Mouse (Mus musculus) c-Kit-positive CD71-positive TER-119-negative erythroid progenitor cells, embryonic 14.5 days (primary cell): ENCODE results near the gene Hcrt.
"Not testable (repeated sequence)": the region's sequence is repeated elsewhere in the genome, so short reads cannot be mapped to it uniquely, and the experiment has no call there.

Source experiments
- DNase-seq: peaks from one replicate; pipeline ENCODE4 v3.0.0-alpha.2; 2013; ENCODE audit warnings: low read depth

Gene Hcrt

GRCm38 (mm10) chr11:100762831-100763230, at the start of gene Hcrt:
Gene Hcrt (minus strand): TSS chr11:100762931.
- DNase-seq, result no peak

DNA sequence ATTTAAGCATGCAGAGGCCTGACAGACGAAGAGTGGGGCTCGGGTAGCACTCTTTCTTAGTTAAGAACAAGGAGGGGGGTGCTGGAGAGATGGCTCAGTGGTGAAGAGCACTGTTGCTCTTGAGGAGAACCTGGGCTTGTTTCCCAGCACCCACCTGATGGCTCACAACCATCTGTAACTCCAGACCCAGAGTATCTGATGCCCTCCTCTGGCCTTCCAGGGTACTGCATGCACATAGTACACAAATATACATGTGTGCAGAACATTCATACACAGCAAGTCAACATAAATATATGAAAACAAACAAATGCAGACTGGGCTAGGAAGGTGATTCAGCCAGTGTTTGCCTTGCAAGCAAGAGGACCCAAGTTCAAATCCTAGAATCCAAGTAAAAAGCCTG, 48.4 kb upstream of the Hcrt start:
- DNase-seq, result no peak

GRCm38 (mm10) chr11:100810516-100810915, 47.8 kb upstream of the Hcrt start:
- DNase-seq, result no peak

DNA sequence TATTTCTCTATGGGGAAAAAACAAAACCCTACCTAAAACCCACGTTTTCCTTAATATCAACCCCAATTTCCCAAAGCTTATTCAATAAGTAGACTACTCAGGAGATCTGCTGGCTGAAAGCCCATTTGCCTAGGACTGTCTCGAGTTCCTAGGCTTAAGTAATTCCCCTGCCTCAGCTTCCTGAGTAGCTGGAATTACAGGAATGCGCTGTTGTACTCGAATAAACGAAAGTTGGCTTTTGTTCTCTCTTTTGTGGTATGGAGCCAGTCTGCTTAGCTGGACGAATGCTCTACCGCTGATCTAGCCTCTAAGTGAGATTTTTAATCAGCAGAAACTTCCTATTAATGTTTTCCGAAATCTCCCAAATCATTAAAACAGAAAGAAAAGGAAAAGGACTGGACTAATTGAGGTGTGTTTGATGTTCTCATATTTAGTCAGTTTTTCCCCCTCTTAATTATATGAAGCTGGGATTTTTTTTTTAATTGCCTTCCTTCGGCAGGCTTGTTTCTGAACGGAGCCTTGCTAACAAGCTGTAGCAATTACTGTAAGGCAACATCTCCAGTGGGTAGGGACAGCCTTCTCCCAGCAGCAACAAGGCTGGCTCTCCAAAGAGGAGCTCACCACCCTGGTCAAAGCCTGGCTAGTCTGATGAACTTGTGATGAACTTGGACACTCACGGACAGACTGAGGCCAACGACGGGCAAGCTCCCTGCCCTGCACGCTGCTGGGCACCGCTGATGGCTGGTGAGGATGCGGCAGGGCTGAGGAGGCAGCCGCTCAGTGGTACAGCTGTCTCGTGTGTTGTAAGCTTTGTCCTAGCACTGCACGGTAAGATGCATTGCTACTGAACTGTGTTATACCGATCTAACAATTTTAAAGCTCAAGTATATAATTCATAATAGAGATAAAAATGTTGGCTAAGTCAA, 43.9 kb upstream of the Hcrt start:
- no peak for DNase-seq

- DNase-seq, result no peak
Observed at GRCm38 (mm10) chr11:100805535-100805934, 42.8 kb upstream of the Hcrt start.

DNA sequence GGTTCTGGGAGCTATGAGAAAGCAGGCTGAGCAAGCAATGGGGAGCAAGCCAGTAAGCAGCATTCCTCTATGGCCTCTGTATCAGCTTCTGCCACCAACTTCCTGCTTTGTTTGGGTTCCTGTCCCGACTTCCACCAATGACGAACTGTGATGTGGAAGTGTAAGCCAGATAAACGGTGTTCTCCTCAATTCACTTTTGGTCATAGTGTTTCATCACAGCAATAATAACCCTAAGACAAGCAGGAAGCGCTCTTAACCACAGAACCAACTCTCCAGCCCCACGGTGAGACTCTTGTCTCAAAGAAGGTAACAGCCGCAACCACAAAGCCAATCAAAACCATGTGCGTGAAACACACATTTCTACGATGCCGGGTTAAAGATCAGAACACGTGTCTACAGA, 41.7 kb upstream of the Hcrt start:
- DNase-seq, result no peak

- DNase-seq, result no peak
Observed at GRCm38 (mm10) chr11:100799426-100799825, 36.7 kb upstream of the Hcrt start.

DNA sequence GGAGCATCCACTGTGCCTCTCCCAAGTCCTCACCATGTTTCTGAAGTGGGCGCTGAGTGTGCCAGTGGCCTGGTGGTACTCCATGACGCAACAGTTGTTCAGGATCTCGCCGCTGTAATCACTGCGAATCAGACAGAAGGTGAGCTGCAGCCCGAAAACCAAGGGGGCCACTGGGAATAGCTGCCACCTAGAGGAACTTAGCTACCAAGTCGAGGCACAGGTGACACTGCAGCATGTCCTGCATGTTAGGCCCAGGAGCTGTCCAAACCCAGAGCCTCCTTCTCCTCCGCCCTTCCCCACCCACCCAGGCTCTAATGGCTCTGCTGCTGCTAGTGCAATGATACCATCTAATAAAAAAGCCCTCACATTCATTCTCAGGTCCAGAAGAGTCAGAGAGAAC, 33.9 kb upstream of the Hcrt start:
- DNase-seq, result no peak

DNA sequence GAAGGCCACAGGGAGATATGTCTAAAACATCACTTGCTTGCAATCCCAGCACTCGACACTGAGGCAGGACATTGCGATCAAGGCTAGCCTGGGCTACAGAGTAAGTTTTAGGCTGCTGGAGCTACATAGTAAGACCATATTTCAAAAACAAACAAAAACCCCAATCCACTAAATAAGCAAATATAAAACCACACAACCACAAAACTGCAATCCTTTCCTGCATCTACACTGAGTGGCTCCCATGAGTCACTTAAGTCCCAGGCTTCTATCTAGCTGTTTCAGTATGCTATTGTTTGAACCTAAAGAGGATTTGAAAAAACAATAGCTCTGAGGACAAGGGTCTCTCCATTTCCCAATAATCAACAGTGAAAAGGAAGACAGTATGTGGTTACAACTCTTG, 32.7 kb upstream of the Hcrt start:
- no peak for DNase-seq

- DNase-seq, result no peak
Observed at GRCm38 (mm10) chr11:100791457-100792049, 28.8 kb upstream of the Hcrt start.

DNA sequence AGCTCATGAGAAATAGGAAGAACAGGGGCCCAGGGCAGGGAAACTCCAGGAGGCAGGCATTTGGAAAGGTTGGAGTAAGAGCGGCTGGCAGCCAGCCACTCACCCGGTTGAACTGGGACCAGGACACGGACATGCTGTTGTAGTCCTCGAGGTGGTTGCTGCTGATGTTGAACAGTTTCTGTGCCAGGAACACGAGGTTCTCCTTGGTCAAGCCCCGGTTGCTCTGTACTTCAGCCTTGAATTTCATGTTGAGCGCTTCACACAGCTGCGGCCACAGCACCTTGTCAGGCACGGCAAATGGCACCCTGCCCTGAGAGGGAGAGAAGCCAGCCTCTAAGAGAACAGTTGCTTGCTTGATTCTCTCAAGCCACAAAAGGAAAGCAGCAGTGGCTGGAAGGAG, 27.9 kb upstream of the Hcrt start:
- not testable (repeated sequence) for DNase-seq

GRCm38 (mm10) chr11:100789702-100790101, 27.0 kb upstream of the Hcrt start:
- DNase-seq, result no peak

DNA sequence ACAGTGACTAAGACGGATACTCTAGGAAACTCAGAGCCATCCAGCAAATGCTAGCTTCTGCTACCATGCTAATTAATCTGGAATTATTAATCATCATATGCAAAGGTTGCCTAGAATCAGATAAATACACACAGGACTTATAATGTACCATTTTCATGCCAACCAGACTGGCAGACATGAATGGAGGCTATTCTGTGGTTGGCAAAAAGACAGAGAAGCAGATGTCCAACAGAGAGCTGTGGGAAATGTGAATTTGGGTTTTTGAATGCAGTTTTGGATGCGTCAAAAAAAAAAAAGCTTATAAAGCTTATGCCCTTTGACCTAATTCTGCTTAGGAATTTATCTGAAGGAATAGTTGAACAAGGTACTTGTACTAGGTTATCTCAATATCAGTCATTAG, 23.0 kb upstream of the Hcrt start:
- no peak for DNase-seq

- DNase-seq, result no peak
Observed at GRCm38 (mm10) chr11:100784286-100784685, 21.6 kb upstream of the Hcrt start.

- DNase-seq, result no peak
Observed at GRCm38 (mm10) chr11:100782568-100782967, 19.8 kb upstream of the Hcrt start.

DNA sequence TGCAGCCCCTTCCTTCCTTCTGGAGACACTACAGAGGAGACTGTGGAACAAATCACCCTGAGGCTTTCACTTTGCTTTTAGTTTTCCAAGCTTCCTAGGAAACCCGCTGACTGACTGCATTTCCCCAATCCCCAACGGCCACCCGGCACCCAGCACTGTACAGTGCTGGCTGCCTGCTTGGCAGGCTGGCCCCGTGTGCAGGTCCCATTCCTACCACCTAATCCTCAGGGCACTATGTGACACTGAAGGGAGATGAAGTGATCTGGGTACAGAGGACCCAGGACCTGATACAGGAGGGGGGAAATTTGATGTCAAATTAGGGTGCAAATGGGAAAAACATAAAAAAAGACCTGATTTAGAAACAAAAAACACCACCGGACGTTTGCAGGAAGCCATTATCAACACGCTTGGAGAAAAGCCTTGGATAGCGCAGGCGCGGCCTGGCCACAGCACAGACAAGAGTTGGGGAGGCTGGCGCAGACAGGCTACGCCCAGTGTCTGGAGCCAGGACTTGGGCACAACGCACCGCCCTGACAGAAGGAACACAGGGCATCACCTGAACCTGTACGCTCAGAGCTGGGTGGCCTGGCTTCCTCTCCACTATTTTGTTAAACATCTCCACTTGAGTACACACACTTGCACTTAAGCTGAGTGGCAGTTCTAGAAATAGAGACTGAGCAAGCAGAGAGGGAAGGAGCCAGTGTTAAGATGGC, 19.2 kb upstream of the Hcrt start:
- DNase-seq, result no peak

GRCm38 (mm10) chr11:100780247-100780646, 17.5 kb upstream of the Hcrt start:
- DNase-seq, result no peak

DNA sequence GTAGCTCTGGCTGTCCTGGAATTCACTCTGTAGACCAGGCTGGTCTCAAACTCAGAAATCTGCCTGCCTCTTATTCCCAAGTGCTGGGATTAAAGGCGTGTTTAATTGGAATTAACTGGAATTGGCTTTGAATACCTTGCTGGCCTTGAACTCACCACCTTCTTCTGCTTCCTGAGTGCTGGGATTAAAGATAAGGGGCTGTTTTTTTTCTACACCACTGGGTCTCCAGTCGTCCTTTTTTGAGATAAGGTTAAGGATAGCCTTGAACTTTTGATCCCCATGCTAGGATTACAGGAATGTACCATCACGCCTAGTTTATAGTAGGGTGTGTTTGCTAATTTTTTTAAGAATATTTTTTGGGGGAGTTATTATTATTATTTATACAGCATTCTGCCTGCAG, 15.3 kb upstream of the Hcrt start:
- no peak for DNase-seq

DNA sequence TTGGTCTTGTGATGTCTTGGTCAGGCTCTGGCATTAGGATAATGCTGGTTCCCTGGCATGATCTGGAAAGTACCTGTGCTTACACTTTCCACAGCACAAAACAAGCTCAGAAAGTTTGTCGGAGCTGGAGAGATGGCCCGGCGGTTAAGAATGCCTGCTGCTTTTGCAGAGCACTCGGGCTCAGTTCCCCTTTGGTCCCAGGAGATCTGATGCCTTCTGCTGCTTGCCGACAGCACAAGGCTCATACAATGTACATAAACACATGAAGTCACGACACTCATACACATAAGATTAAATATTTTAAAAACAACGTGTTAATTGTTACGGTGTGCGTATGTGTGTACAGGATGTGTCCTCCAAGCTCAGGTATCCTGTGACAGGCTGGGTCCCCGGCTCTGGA, 13.2 kb upstream of the Hcrt start:
- no peak for DNase-seq

DNA sequence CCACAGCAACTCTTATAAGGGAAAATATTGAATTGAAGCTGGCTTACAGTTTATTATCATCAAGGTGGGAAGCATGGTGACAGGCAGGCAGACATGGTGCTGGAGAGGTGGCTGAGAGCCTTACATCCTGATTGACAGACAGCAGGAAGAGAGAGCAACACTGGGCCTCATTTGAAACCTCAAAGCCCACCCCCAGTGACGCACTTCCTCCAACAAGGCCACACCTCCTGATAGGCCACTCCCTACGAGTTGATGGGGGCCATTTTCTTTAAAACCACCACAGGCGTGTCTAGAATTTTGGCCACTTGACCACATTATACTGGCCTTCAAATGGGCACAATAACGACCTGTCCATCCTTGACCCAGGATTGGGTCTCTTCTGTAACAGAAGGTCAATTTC, 11.5 kb upstream of the Hcrt start:
- no peak for DNase-seq

DNA sequence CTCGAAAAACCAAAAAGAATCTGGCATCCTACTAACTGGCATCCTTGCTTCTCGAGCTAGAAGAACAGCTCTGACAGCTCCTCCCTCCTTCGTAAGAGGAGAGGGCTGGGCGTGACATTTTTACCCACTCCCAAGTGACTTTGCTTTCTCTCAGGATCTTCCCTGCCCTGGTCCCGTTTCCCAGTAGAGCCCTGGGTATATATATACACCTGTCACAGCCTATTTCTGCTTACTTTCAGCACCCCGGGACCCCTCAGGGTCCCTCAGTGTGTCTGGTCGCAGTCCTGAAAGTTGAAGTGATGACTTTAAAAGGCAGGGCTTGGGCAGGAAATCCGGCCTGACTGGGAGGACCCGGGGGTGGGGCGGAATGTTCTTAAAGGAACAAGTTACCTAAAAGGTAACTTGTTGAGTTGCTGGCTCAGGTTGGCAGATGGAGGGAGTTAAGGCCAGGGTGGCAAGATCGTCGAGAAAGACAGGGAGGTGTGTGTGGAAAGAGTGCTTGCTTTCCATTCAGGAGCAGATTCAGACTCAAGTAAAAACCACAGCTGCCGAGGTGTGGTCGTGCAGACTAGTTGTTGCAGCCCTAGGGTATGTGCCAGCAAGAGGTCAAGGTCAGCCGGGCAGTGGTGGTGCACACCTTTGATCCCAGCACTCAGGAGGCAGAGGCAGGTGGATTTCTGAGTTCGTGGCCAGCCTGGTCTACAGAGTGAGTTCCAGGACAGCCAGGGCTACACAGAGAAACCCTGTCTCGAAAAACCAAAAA, 8.1 kb upstream of the Hcrt start, which contains the start of gene Ghdc:
TSS of gene Ghdc (minus strand) at position 312 of the 763 bp plus-strand sequence.
- DNase-seq, result peak; percentile 63

DNA sequence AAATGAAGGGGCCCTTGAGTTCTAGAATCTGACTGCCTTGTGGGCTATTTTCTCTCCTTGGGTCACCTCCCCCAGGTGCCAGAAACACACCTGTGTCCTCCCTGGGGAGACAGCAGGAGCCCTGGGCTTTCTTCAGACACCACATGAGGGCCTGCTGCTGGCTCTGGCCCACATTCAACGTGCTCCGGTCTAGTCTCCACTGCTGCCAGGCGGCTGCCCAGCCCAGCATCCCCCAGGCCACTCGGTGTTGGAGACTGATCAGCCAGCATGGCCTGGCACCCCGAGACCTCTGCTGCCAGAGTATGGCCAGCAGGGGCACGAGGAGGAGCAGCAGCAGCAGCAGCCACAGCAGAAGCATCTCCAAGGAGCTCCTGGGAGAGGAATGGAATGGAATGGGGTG, 7.2 kb upstream of the Hcrt start:
- no peak for DNase-seq
